Mouse (Mus musculus) intestine, embryonic 16.5 days (tissue): ENCODE data around the gene Mamdc2. TPM values are rescaled to one million over a fixed set of nuclear protein-coding genes. Genes with fewer than 3 reads are reported as not detected.
A peak's percentile ranks its signal among the peaks of the same experiment; 100 is the strongest.

ENCODE experiments used
- ATAC-seq: fragments of 200-750 bp; cut with Nextera tagmentation; 2 replicates; pipeline ENCODE4 v1.8.0; 2017; ENCODE audit warnings: moderate TSS enrichment, moderate library complexity
- H3K27ac ChIP-seq: fragments of 300-500 bp; sonication (generic); 2 replicates; pipeline ENCODE4 v1.5.1; 2014; ENCODE audit warnings: mild to moderate bottlenecking, low read length
- H3K27me3 ChIP-seq: fragments of 300-500 bp; sonication (generic); replicated peaks from 2 replicates; pipeline ENCODE4 v1.6.1; 2014; ENCODE audit warnings: low read length, control low read depth, mixed read lengths; ENCODE audit not compliant: control insufficient read depth, insufficient read depth
- H3K36me3 ChIP-seq: fragments of 300-500 bp; sonication (generic); 2 replicates; pipeline ENCODE4 v1.6.1; 2014; ENCODE audit warnings: low read length, control low read depth; ENCODE audit not compliant: control insufficient read depth, insufficient read depth
- H3K4me1 ChIP-seq: fragments of 300-500 bp; sonication (generic); 2 replicates; pipeline ENCODE4 v1.6.1; 2014; ENCODE audit warnings: low read length, control low read depth, mixed read lengths; ENCODE audit not compliant: control insufficient read depth, insufficient read depth
- H3K4me2 ChIP-seq: fragments of 300-500 bp; sonication (generic); 2 replicates; pipeline ENCODE4 v1.6.1; 2014; ENCODE audit warnings: low read depth, low read length, control low read depth
- H3K4me3 ChIP-seq: fragments of 300-500 bp; sonication (generic); 2 replicates; pipeline ENCODE4 v1.5.1; 2014; ENCODE audit warnings: mild to moderate bottlenecking, low read length
- H3K9ac ChIP-seq: fragments of 300-500 bp; sonication (generic); 2 replicates; pipeline ENCODE4 v1.6.1; 2014; ENCODE audit warnings: low read depth, low read length
- H3K9me3 ChIP-seq: fragments of 300-500 bp; sonication (generic); 2 replicates; pipeline ENCODE4 v1.6.1; 2016; ENCODE audit warnings: low read length, control low read depth; ENCODE audit not compliant: control insufficient read depth
- WGBS: fragments of 180-500 bp; shearing (Covaris S2); extraction: QIAGEN DNeasy Blood & Tissue Kit; methylation state at CpG from one replicate; pipeline ENCODE4 v1.1.7; 2014; 5-methylcytosine and 5-hydroxymethylcytosine counted together
- polyA plus RNA-seq: library from polyadenylated mRNA; unstranded; fragments of >200 nt; fragmentation: Nextera tagmentation; extraction: Ambion mirVana; gene quantifications from 2 replicates; pipeline ENCODE4 v1.2.1, GENCODE M21; 2015

Gene Mamdc2
- polyA plus RNA-seq, 1 experiment from 2014 or later = 2.0 TPM

GRCm38 (mm10) chr19:23447221-23447987 lies 838 bp downstream of the Mamdc2 start:
- Histone ChIP-seq H3K36me3 (no peaks in the 10 kb centered on the region), H3K4me2 (peak overlapping the region; percentile 98), H3K27me3 (no peaks in the 10 kb centered on the region), H3K9me3 (no peaks in the 10 kb centered on the region), H3K27ac (no peak overlapping the region), H3K9ac (peak overlapping the region; percentile 64), H3K4me3 (peak overlapping the region; percentile 56), H3K4me1 (peaks cover 6% of the 10 kb centered on the region; the same call in 1 of the 2 replicates)
- peak; percentile 58 for ATAC-seq
- whole genome bisulfite sequencing = 3% methylated on average over 23 of the region's 23 CpGs

- Histone ChIP-seq H3K4me2 (no peak overlapping the region), H3K9me3 (no peaks in the 10 kb centered on the region), H3K27me3 (no peaks in the 10 kb centered on the region), H3K27ac (no peak overlapping the region), H3K4me3 (no peak overlapping the region), H3K9ac (no peak overlapping the region), H3K4me1 (peaks cover 6% of the 10 kb centered on the region; the same call in 1 of the 2 replicates), H3K36me3 (no peaks in the 10 kb centered on the region)
- WGBS = 44% methylated on average over 7 of the region's 7 CpGs
- no peak for ATAC-seq
Observed at GRCm38 (mm10) chr19:23444910-23445845, 3.1 kb downstream of the Mamdc2 start.

GRCm38 (mm10) chr19:23435731-23436130 lies 12.5 kb downstream of the Mamdc2 start:
- H3K4me1 ChIP-seq = no peaks in the 10 kb centered on the region
- H3K9ac ChIP-seq = no peak overlapping the region
- no peaks in the 10 kb centered on the region for H3K9me3 ChIP-seq
- H3K27ac ChIP-seq = no peak overlapping the region
- H3K36me3 ChIP-seq = no peaks in the 10 kb centered on the region
- ATAC-seq = no peak
- H3K4me2 ChIP-seq = no peak overlapping the region
- no peaks in the 10 kb centered on the region for H3K27me3 ChIP-seq
- no peak overlapping the region for H3K4me3 ChIP-seq
- 86% methylated on average over 4 of the region's 4 CpGs for WGBS

- Histone ChIP-seq H3K27ac (peak overlapping the region; percentile 42; the same call in 1 of the 2 replicates), H3K9ac (no peak overlapping the region)
- 70% methylated on average over 11 of the region's 11 CpGs for WGBS
Observed at GRCm38 (mm10) chr19:23434433-23434832, 13.8 kb downstream of the Mamdc2 start.

GRCm38 (mm10) chr19:23417668-23418067 lies 30.6 kb downstream of the Mamdc2 start:
- Histone ChIP-seq H3K9me3 (no peaks in the 10 kb centered on the region), H3K9ac (no peak overlapping the region), H3K4me1 (no peaks in the 10 kb centered on the region), H3K27ac (no peak overlapping the region), H3K36me3 (no peaks in the 10 kb centered on the region), H3K4me2 (no peak overlapping the region), H3K27me3 (no peaks in the 10 kb centered on the region), H3K4me3 (no peak overlapping the region)
- ATAC-seq = no peak
- 86% methylated on average over 1 of the region's 1 CpGs for WGBS

More at GRCm38 (mm10) chr19:23434433-23434832, 13.8 kb downstream of the Mamdc2 start:
- no peaks in the 10 kb centered on the region for H3K27me3 ChIP-seq
- H3K4me3 ChIP-seq = no peak overlapping the region
- H3K4me1 ChIP-seq = no peaks in the 10 kb centered on the region
- no peak for ATAC-seq
- H3K36me3 ChIP-seq = no peaks in the 10 kb centered on the region
- no peak overlapping the region for H3K4me2 ChIP-seq
- no peaks in the 10 kb centered on the region for H3K9me3 ChIP-seq

- Histone ChIP-seq H3K27me3 (no peaks in the 10 kb centered on the region), H3K4me3 (no peak overlapping the region), H3K4me1 (no peaks in the 10 kb centered on the region), H3K9me3 (no peaks in the 10 kb centered on the region), H3K4me2 (no peak overlapping the region), H3K36me3 (no peaks in the 10 kb centered on the region), H3K27ac (no peak overlapping the region), H3K9ac (no peak overlapping the region)
- WGBS = 47% methylated on average over 5 of the region's 5 CpGs
- ATAC-seq = no peak
Observed at GRCm38 (mm10) chr19:23410800-23411199, 37.4 kb downstream of the Mamdc2 start.

GRCm38 (mm10) chr19:23410328-23410727 lies 37.9 kb downstream of the Mamdc2 start:
- Histone ChIP-seq H3K27me3 (no peaks in the 10 kb centered on the region), H3K9me3 (no peaks in the 10 kb centered on the region), H3K4me1 (no peaks in the 10 kb centered on the region), H3K4me2 (no peak overlapping the region), H3K36me3 (no peaks in the 10 kb centered on the region), H3K4me3 (no peak overlapping the region), H3K9ac (no peak overlapping the region), H3K27ac (no peak overlapping the region)
- ATAC-seq = no peak
- WGBS = 47% methylated on average over 4 of the region's 4 CpGs

GRCm38 (mm10) chr19:23401469-23402135 lies 46.6 kb downstream of the Mamdc2 start:
- peak; percentile 78 for ATAC-seq
- Histone ChIP-seq H3K9me3 (no peaks in the 10 kb centered on the region), H3K36me3 (no peaks in the 10 kb centered on the region), H3K9ac (no peak overlapping the region), H3K27me3 (no peaks in the 10 kb centered on the region), H3K4me2 (no peak overlapping the region), H3K27ac (peak overlapping the region; percentile 23; the same call in 1 of the 2 replicates), H3K4me1 (peaks cover 2% of the 10 kb centered on the region), H3K4me3 (no peak overlapping the region)
- 22% methylated on average over 12 of the region's 12 CpGs for WGBS

GRCm38 (mm10) chr19:23400485-23400884 lies 47.8 kb downstream of the Mamdc2 start:
- H3K4me2 ChIP-seq = no peak overlapping the region
- no peaks in the 10 kb centered on the region for H3K9me3 ChIP-seq
- H3K4me3 ChIP-seq = no peak overlapping the region
- WGBS = 37% methylated on average over 5 of the region's 5 CpGs
- H3K36me3 ChIP-seq = no peaks in the 10 kb centered on the region
- no peaks in the 10 kb centered on the region for H3K27me3 ChIP-seq
- H3K9ac ChIP-seq = no peak overlapping the region
- peaks cover 2% of the 10 kb centered on the region for H3K4me1 ChIP-seq
- no peak overlapping the region for H3K27ac ChIP-seq
- ATAC-seq = no peak
